Mouse (Mus musculus): ENCODE measurements at regions not wholly inside any gene's neighbourhood (a gene's known extent, or its start where the extent isn't known, plus 50 kb on each side); places are given as distances from the start of the nearest gene placed in this dataset.

GRCm38 (mm10) chr5:126099931-126100330, 568.4 kb downstream of the Tmem132b start:
- Histone ChIP-seq H3K36me3 (ENCODE audit: control insufficient read depth, insufficient read depth, low read length) (no peaks in the 10 kb centered on the region), H3K4me2 (ENCODE audit: low read depth, low read length) (no peak overlapping the region), H3K9ac (ENCODE audit: low read depth, low read length) (no peak overlapping the region), H3K4me3 (ENCODE audit: low read depth, low read length) (no peak overlapping the region), H3K9me3 (ENCODE audit: control insufficient read depth, low read length) (no peaks in the 10 kb centered on the region), H3K4me1 (ENCODE audit: control insufficient read depth, insufficient read depth, low read length) (no peaks in the 10 kb centered on the region), H3K27ac (replicated peaks; ENCODE audit: low read depth, low read length) (no peak overlapping the region), H3K27me3 (replicated peaks; ENCODE audit: control insufficient read depth, insufficient read depth, low read length) (no peaks in the 10 kb centered on the region)
- no peak for DNase-seq (ENCODE audit: low spot score)
- 89% methylated on average over 8 of the region's 8 CpGs for WGBS
- no peak for ATAC-seq (ENCODE audit: low read depth)

GRCm38 (mm10) chr5:126104464-126104863, 572.9 kb downstream of the Tmem132b start:
- Histone ChIP-seq H3K27ac (replicated peaks; ENCODE audit: low read depth, low read length) (no peak overlapping the region), H3K36me3 (ENCODE audit: control insufficient read depth, insufficient read depth, low read length) (no peaks in the 10 kb centered on the region), H3K9ac (ENCODE audit: low read depth, low read length) (no peak overlapping the region), H3K4me3 (ENCODE audit: low read depth, low read length) (no peak overlapping the region), H3K4me1 (ENCODE audit: control insufficient read depth, insufficient read depth, low read length) (no peaks in the 10 kb centered on the region), H3K27me3 (replicated peaks; ENCODE audit: control insufficient read depth, insufficient read depth, low read length) (no peaks in the 10 kb centered on the region), H3K9me3 (ENCODE audit: control insufficient read depth, low read length) (no peaks in the 10 kb centered on the region), H3K4me2 (ENCODE audit: low read depth, low read length) (no peak overlapping the region)
- DNase-seq (ENCODE audit: low spot score) (no peak), ATAC-seq (ENCODE audit: low read depth) (no peak)
- WGBS, result 75% methylated on average over 5 of the region's 5 CpGs

- H3K9me3 ChIP-seq (ENCODE audit: control insufficient read depth, low read length), result no peaks in the 10 kb centered on the region
- no peak overlapping the region for H3K9ac ChIP-seq (ENCODE audit: low read depth, low read length)
- no peak for DNase-seq (ENCODE audit: low spot score)
- WGBS, result 48% methylated on average over 1 of the region's 1 CpGs
- H3K27ac ChIP-seq (replicated peaks; ENCODE audit: low read depth, low read length), result no peak overlapping the region
- ATAC-seq (ENCODE audit: low read depth), result no peak
- no peak overlapping the region for H3K4me2 ChIP-seq (ENCODE audit: low read depth, low read length)
- H3K36me3 ChIP-seq (ENCODE audit: control insufficient read depth, insufficient read depth, low read length), result no peaks in the 10 kb centered on the region
- H3K4me3 ChIP-seq (ENCODE audit: low read depth, low read length), result no peak overlapping the region
- H3K4me1 ChIP-seq (ENCODE audit: control insufficient read depth, insufficient read depth, low read length), result no peaks in the 10 kb centered on the region
- no peaks in the 10 kb centered on the region for H3K27me3 ChIP-seq (replicated peaks; ENCODE audit: control insufficient read depth, insufficient read depth, low read length)
Measured at GRCm38 (mm10) chr5:126104883-126105282, 573.3 kb downstream of the Tmem132b start.

GRCm38 (mm10) chr5:126105446-126105845, 573.9 kb downstream of the Tmem132b start:
- no peaks in the 10 kb centered on the region for H3K4me1 ChIP-seq (ENCODE audit: control insufficient read depth, insufficient read depth, low read length)
- H3K9me3 ChIP-seq (ENCODE audit: control insufficient read depth, low read length), result no peaks in the 10 kb centered on the region
- H3K4me2 ChIP-seq (ENCODE audit: low read depth, low read length), result no peak overlapping the region
- H3K9ac ChIP-seq (ENCODE audit: low read depth, low read length), result no peak overlapping the region
- no peaks in the 10 kb centered on the region for H3K27me3 ChIP-seq (replicated peaks; ENCODE audit: control insufficient read depth, insufficient read depth, low read length)
- H3K27ac ChIP-seq (replicated peaks; ENCODE audit: low read depth, low read length), result no peak overlapping the region
- 70% methylated on average over 1 of the region's 1 CpGs for WGBS
- ATAC-seq (ENCODE audit: low read depth) (no peak), DNase-seq (ENCODE audit: low spot score) (no peak)
- H3K4me3 ChIP-seq (ENCODE audit: low read depth, low read length), result no peak overlapping the region
- H3K36me3 ChIP-seq (ENCODE audit: control insufficient read depth, insufficient read depth, low read length), result no peaks in the 10 kb centered on the region

GRCm38 (mm10) chr5:126107020-126107419, 575.4 kb downstream of the Tmem132b start:
- no peaks in the 10 kb centered on the region for H3K36me3 ChIP-seq (ENCODE audit: control insufficient read depth, insufficient read depth, low read length)
- WGBS, result 81% methylated on average over 5 of the region's 5 CpGs
- H3K4me1 ChIP-seq (ENCODE audit: control insufficient read depth, insufficient read depth, low read length), result no peaks in the 10 kb centered on the region
- no peak overlapping the region for H3K27ac ChIP-seq (replicated peaks; ENCODE audit: low read depth, low read length)
- H3K9me3 ChIP-seq (ENCODE audit: control insufficient read depth, low read length), result no peaks in the 10 kb centered on the region
- H3K9ac ChIP-seq (ENCODE audit: low read depth, low read length), result no peak overlapping the region
- no peak overlapping the region for H3K4me3 ChIP-seq (ENCODE audit: low read depth, low read length)
- no peak overlapping the region for H3K4me2 ChIP-seq (ENCODE audit: low read depth, low read length)
- ATAC-seq (ENCODE audit: low read depth) (no peak), DNase-seq (ENCODE audit: low spot score) (no peak)
- no peaks in the 10 kb centered on the region for H3K27me3 ChIP-seq (replicated peaks; ENCODE audit: control insufficient read depth, insufficient read depth, low read length)

GRCm38 (mm10) chr5:126108837-126109236, 577.3 kb downstream of the Tmem132b start:
- H3K27ac ChIP-seq (replicated peaks; ENCODE audit: low read depth, low read length), result no peak overlapping the region
- no peak for ATAC-seq (ENCODE audit: low read depth)
- no peaks in the 10 kb centered on the region for H3K36me3 ChIP-seq (ENCODE audit: control insufficient read depth, insufficient read depth, low read length)
- no peaks in the 10 kb centered on the region for H3K4me1 ChIP-seq (ENCODE audit: control insufficient read depth, insufficient read depth, low read length)
- no peak for DNase-seq (ENCODE audit: low spot score)
- H3K9me3 ChIP-seq (ENCODE audit: control insufficient read depth, low read length), result no peaks in the 10 kb centered on the region
- no peak overlapping the region for H3K9ac ChIP-seq (ENCODE audit: low read depth, low read length)
- H3K4me2 ChIP-seq (ENCODE audit: low read depth, low read length), result no peak overlapping the region
- H3K27me3 ChIP-seq (replicated peaks; ENCODE audit: control insufficient read depth, insufficient read depth, low read length), result no peaks in the 10 kb centered on the region
- H3K4me3 ChIP-seq (ENCODE audit: low read depth, low read length), result no peak overlapping the region
- WGBS, result 60% methylated on average over 3 of the region's 3 CpGs

- DNase-seq (ENCODE audit: low spot score) (no peak), ATAC-seq (ENCODE audit: low read depth) (no peak)
- no peak overlapping the region for H3K4me3 ChIP-seq (ENCODE audit: low read depth, low read length)
- no peaks in the 10 kb centered on the region for H3K9me3 ChIP-seq (ENCODE audit: control insufficient read depth, low read length)
- H3K4me1 ChIP-seq (ENCODE audit: control insufficient read depth, insufficient read depth, low read length), result no peaks in the 10 kb centered on the region
- H3K9ac ChIP-seq (ENCODE audit: low read depth, low read length), result no peak overlapping the region
- H3K36me3 ChIP-seq (ENCODE audit: control insufficient read depth, insufficient read depth, low read length), result no peaks in the 10 kb centered on the region
- no peak overlapping the region for H3K4me2 ChIP-seq (ENCODE audit: low read depth, low read length)
- H3K27me3 ChIP-seq (replicated peaks; ENCODE audit: control insufficient read depth, insufficient read depth, low read length), result no peaks in the 10 kb centered on the region
- 96% methylated on average over 2 of the region's 2 CpGs for WGBS
- H3K27ac ChIP-seq (replicated peaks; ENCODE audit: low read depth, low read length), result no peak overlapping the region
Measured at GRCm38 (mm10) chr5:126117291-126117690, 585.7 kb downstream of the Tmem132b start.

GRCm38 (mm10) chr5:126117906-126118521, 586.4 kb downstream of the Tmem132b start:
- Histone ChIP-seq H3K9me3 (ENCODE audit: control insufficient read depth, low read length) (no peaks in the 10 kb centered on the region), H3K4me3 (ENCODE audit: low read depth, low read length) (no peak overlapping the region), H3K4me2 (ENCODE audit: low read depth, low read length) (no peak overlapping the region), H3K27me3 (replicated peaks; ENCODE audit: control insufficient read depth, insufficient read depth, low read length) (no peaks in the 10 kb centered on the region), H3K36me3 (ENCODE audit: control insufficient read depth, insufficient read depth, low read length) (no peaks in the 10 kb centered on the region), H3K27ac (replicated peaks; ENCODE audit: low read depth, low read length) (no peak overlapping the region), H3K4me1 (ENCODE audit: control insufficient read depth, insufficient read depth, low read length) (no peaks in the 10 kb centered on the region), H3K9ac (ENCODE audit: low read depth, low read length) (no peak overlapping the region)
- WGBS, result 80% methylated on average over 5 of the region's 5 CpGs
- DNase-seq (ENCODE audit: low spot score), result no peak
- ATAC-seq (ENCODE audit: low read depth), result no peak

GRCm38 (mm10) chr5:126118731-126119130, 587.2 kb downstream of the Tmem132b start:
- Histone ChIP-seq H3K9ac (ENCODE audit: low read depth, low read length) (no peak overlapping the region), H3K4me2 (ENCODE audit: low read depth, low read length) (no peak overlapping the region), H3K36me3 (ENCODE audit: control insufficient read depth, insufficient read depth, low read length) (no peaks in the 10 kb centered on the region), H3K27me3 (replicated peaks; ENCODE audit: control insufficient read depth, insufficient read depth, low read length) (no peaks in the 10 kb centered on the region), H3K4me1 (ENCODE audit: control insufficient read depth, insufficient read depth, low read length) (no peaks in the 10 kb centered on the region), H3K4me3 (ENCODE audit: low read depth, low read length) (no peak overlapping the region), H3K27ac (replicated peaks; ENCODE audit: low read depth, low read length) (no peak overlapping the region), H3K9me3 (ENCODE audit: control insufficient read depth, low read length) (no peaks in the 10 kb centered on the region)
- DNase-seq (ENCODE audit: low spot score) (peak; percentile 17), ATAC-seq (ENCODE audit: low read depth) (no peak)
- whole genome bisulfite sequencing, result 73% methylated on average over 3 of the region's 3 CpGs

Data from embryonic facial prominence, embryonic 14.5 days (tissue).